Mouse (Mus musculus) hindbrain, embryonic 11.5 days (tissue): ENCODE data around the gene Il17re. TPM values are rescaled to one million over a fixed set of nuclear protein-coding genes. Genes with fewer than 3 reads are reported as not detected.
A peak's percentile ranks its signal among the peaks of the same experiment; 100 is the strongest.

Experiments
- ATAC-seq: fragments of 200-750 bp; cut with Nextera tagmentation; 2 replicates; pipeline ENCODE4 v1.8.0; 2017; ENCODE audit warnings: mild to moderate bottlenecking, moderate TSS enrichment, moderate library complexity; ENCODE audit not compliant: low FRiP score
- DNase-seq: peaks from one replicate; pipeline ENCODE4 v3.0.0-alpha.2; 2015; ENCODE audit warnings: low spot score
- H3K27ac ChIP-seq: fragments of 300-500 bp; sonication (generic); 2 replicates; pipeline ENCODE4 v1.5.1; 2014; ENCODE audit warnings: mild to moderate bottlenecking, low read depth, low read length
- H3K27me3 ChIP-seq: fragments of 300-500 bp; sonication (generic); 2 replicates; pipeline ENCODE4 v1.6.1; 2014; ENCODE audit warnings: mild to moderate bottlenecking, low read length, moderate library complexity, mixed read lengths; ENCODE audit not compliant: control insufficient read depth, insufficient read depth
- H3K36me3 ChIP-seq: fragments of 300-500 bp; sonication (generic); 2 replicates; pipeline ENCODE4 v1.6.1; 2014; ENCODE audit warnings: mild to moderate bottlenecking, low read length, moderate library complexity, mixed read lengths; ENCODE audit not compliant: control insufficient read depth, insufficient read depth
- H3K4me1 ChIP-seq: fragments of 300-500 bp; sonication (generic); replicated peaks from 2 replicates; pipeline ENCODE4 v1.6.1; 2014; ENCODE audit warnings: low read length, mixed read lengths; ENCODE audit not compliant: control insufficient read depth, insufficient read depth
- H3K4me2 ChIP-seq: fragments of 300-500 bp; sonication (generic); replicated peaks from 2 replicates; pipeline ENCODE4 v1.6.1; 2014; ENCODE audit warnings: mild to moderate bottlenecking, low read depth, low read length
- H3K4me3 ChIP-seq: fragments of 300-500 bp; sonication (generic); 2 replicates; pipeline ENCODE4 v1.5.1; 2014; ENCODE audit warnings: low read depth, low read length
- H3K9ac ChIP-seq: fragments of 300-500 bp; sonication (generic); 2 replicates; pipeline ENCODE4 v1.6.1; 2014; ENCODE audit warnings: low read depth, low read length
- H3K9me3 ChIP-seq: fragments of 300-500 bp; sonication (generic); 2 replicates; pipeline ENCODE4 v1.6.1; 2016; ENCODE audit warnings: low read length; ENCODE audit not compliant: control insufficient read depth
- WGBS: fragments of 180-500 bp; shearing (Covaris S2); extraction: QIAGEN DNeasy Blood & Tissue Kit; methylation state at CpG from one replicate; pipeline ENCODE4 v1.1.7; 2014; 5-methylcytosine and 5-hydroxymethylcytosine counted together
- polyA plus RNA-seq: library from polyadenylated mRNA; unstranded; fragments of >200 nt; fragmentation: Nextera tagmentation; extraction: Ambion mirVana; gene quantifications from 2 replicates; pipeline ENCODE4 v1.2.1, GENCODE M21; 2014

Gene Il17re
- polyA plus RNA-seq, 1 experiment from 2014 or later: 0.88 TPM

- no peaks in the 10 kb centered on the region for H3K36me3 ChIP-seq
- H3K4me3 ChIP-seq: no peak overlapping the region
- H3K9ac ChIP-seq: no peak overlapping the region
- DNase-seq (no peak), ATAC-seq (no peak)
- H3K4me1 ChIP-seq: no peaks in the 10 kb centered on the region
- no peak overlapping the region for H3K27ac ChIP-seq
- WGBS: 63% methylated on average over 5 of the region's 5 CpGs
- H3K4me2 ChIP-seq: no peak overlapping the region
- H3K27me3 ChIP-seq: no peaks in the 10 kb centered on the region
- H3K9me3 ChIP-seq: no peaks in the 10 kb centered on the region
Observed at GRCm38 (mm10) chr6:113455007-113455406, 3.3 kb upstream of the Il17re start.

- 63% methylated on average over 10 of the region's 10 CpGs for WGBS
- no peak overlapping the region for H3K4me3 ChIP-seq
- ATAC-seq (no peak), DNase-seq (no peak)
- H3K4me2 ChIP-seq: no peak overlapping the region
- H3K4me1 ChIP-seq: no peaks in the 10 kb centered on the region
- no peaks in the 10 kb centered on the region for H3K9me3 ChIP-seq
- no peaks in the 10 kb centered on the region for H3K27me3 ChIP-seq
- no peak overlapping the region for H3K27ac ChIP-seq
- no peaks in the 10 kb centered on the region for H3K36me3 ChIP-seq
- H3K9ac ChIP-seq: no peak overlapping the region
Observed at GRCm38 (mm10) chr6:113458635-113459034, 351 bp downstream of the Il17re start.

- Histone ChIP-seq H3K27me3 (peaks cover 5% of the 10 kb centered on the region; the same call in 1 of the 2 replicates), H3K4me3 (no peak overlapping the region), H3K4me1 (no peaks in the 10 kb centered on the region), H3K27ac (no peak overlapping the region), H3K4me2 (no peak overlapping the region), H3K9ac (no peak overlapping the region), H3K9me3 (no peaks in the 10 kb centered on the region), H3K36me3 (no peaks in the 10 kb centered on the region)
- DNase-seq: no peak
- 70% methylated on average over 7 of the region's 7 CpGs for WGBS
- no peak for ATAC-seq
Observed at GRCm38 (mm10) chr6:113464040-113464439, 5.8 kb downstream of the Il17re start.

GRCm38 (mm10) chr6:113465602-113466001 is 7.3 kb downstream of the Il17re start:
- ATAC-seq (peak; percentile 28; the same call in 1 of the 2 replicates), DNase-seq (peak; percentile 35)
- Histone ChIP-seq H3K4me2 (no peak overlapping the region), H3K27ac (no peak overlapping the region), H3K9me3 (no peaks in the 10 kb centered on the region), H3K4me3 (no peak overlapping the region), H3K9ac (no peak overlapping the region), H3K27me3 (peaks cover 15% of the 10 kb centered on the region), H3K36me3 (no peaks in the 10 kb centered on the region), H3K4me1 (no peaks in the 10 kb centered on the region)
- WGBS: 49% methylated on average over 5 of the region's 5 CpGs

GRCm38 (mm10) chr6:113468512-113468911 is 10.2 kb downstream of the Il17re start:
- no peak overlapping the region for H3K27ac ChIP-seq
- no peak overlapping the region for H3K4me2 ChIP-seq
- H3K9me3 ChIP-seq: no peaks in the 10 kb centered on the region
- DNase-seq (no peak), ATAC-seq (no peak; the same call in 1 of the 2 replicates)
- no peaks in the 10 kb centered on the region for H3K4me1 ChIP-seq
- H3K9ac ChIP-seq: no peak overlapping the region
- H3K36me3 ChIP-seq: no peaks in the 10 kb centered on the region
- H3K27me3 ChIP-seq: peaks cover 19% of the 10 kb centered on the region
- 62% methylated on average over 3 of the region's 3 CpGs for WGBS
- no peak overlapping the region for H3K4me3 ChIP-seq

- peaks cover 19% of the 10 kb centered on the region for H3K27me3 ChIP-seq
- H3K4me1 ChIP-seq: no peaks in the 10 kb centered on the region
- no peaks in the 10 kb centered on the region for H3K9me3 ChIP-seq
- DNase-seq (peak; percentile 84), ATAC-seq (peak; percentile 58; the same call in 1 of the 2 replicates)
- no peaks in the 10 kb centered on the region for H3K36me3 ChIP-seq
- no peak overlapping the region for H3K27ac ChIP-seq
- whole genome bisulfite sequencing: 10% methylated on average over 9 of the region's 9 CpGs
- H3K4me2 ChIP-seq: peak overlapping the region; percentile 48
- peak overlapping the region; percentile 18 for H3K4me3 ChIP-seq
- peak overlapping the region; percentile 21; the same call in 1 of the 2 replicates for H3K9ac ChIP-seq
Observed at GRCm38 (mm10) chr6:113469021-113469420, 10.7 kb downstream of the Il17re start.

GRCm38 (mm10) chr6:113469432-113469831 is 11.1 kb downstream of the Il17re start:
- DNase-seq: peak; percentile 87
- H3K4me2 ChIP-seq: peak overlapping the region; percentile 48
- no peaks in the 10 kb centered on the region for H3K36me3 ChIP-seq
- H3K27me3 ChIP-seq: peaks cover 19% of the 10 kb centered on the region
- ATAC-seq: peak; percentile 77
- no peak overlapping the region for H3K27ac ChIP-seq
- H3K9ac ChIP-seq: peak overlapping the region; percentile 21; the same call in 1 of the 2 replicates
- no peaks in the 10 kb centered on the region for H3K4me1 ChIP-seq
- 4% methylated on average over 31 of the region's 31 CpGs for WGBS
- no peaks in the 10 kb centered on the region for H3K9me3 ChIP-seq
- peak overlapping the region; percentile 18 for H3K4me3 ChIP-seq

- Histone ChIP-seq H3K9ac (no peak within 1 kb of the TSS), H3K36me3 (no peaks in the 10 kb centered on the region), H3K4me3 (no peak within 1 kb of the TSS), H3K4me1 (no peaks in the 10 kb centered on the region), H3K27ac (peak within 1 kb of the TSS; percentile 9; the same call in 1 of the 2 replicates), H3K9me3 (no peaks in the 10 kb centered on the region), H3K4me2 (no peak within 1 kb of the TSS), H3K27me3 (peaks cover 19% of the 10 kb centered on the region)
- WGBS: 22% methylated on average over 11 of the region's 12 CpGs
- DNase-seq: peak; percentile 16
- ATAC-seq: no peak
Observed at GRCm38 (mm10) chr6:113471297-113471936, 13.1 kb downstream of the Il17re start, which contains the start of gene Il17rc. Il17rc (plus strand) TSS chr6:113471427.

GRCm38 (mm10) chr6:113472061-113472460 is 13.8 kb downstream of the Il17re start:
- DNase-seq (no peak), ATAC-seq (no peak)
- Histone ChIP-seq H3K9ac (no peak overlapping the region), H3K27ac (peak overlapping the region; percentile 9; the same call in 1 of the 2 replicates), H3K36me3 (no peaks in the 10 kb centered on the region), H3K4me1 (no peaks in the 10 kb centered on the region), H3K4me3 (no peak overlapping the region), H3K9me3 (no peaks in the 10 kb centered on the region), H3K4me2 (no peak overlapping the region), H3K27me3 (peaks cover 19% of the 10 kb centered on the region)
- WGBS: 69% methylated on average over 10 of the region's 10 CpGs
